Mouse (Mus musculus) right cerebral cortex, adult 2 months (tissue): Measurements from ENCODE around the gene 2410015M20Rik.

Source experiments
- DNase-seq, 2 experiments: peaks; one replicate each; pipeline ENCODE4 v3.0.0; 2021 to 2022; ENCODE audit warnings: low spot score in 2 of 2

Gene 2410015M20Rik

GRCm38 (mm10) chr17:56572154-56572553 lies 37.4 kb downstream of the 2410015M20Rik start:
- no peak for DNase-seq

- no peak for DNase-seq
These were observed 39.3 kb downstream of the 2410015M20Rik start for GRCm38 (mm10) chr17:56570287-56570686.

GRCm38 (mm10) chr17:56567370-56567769 lies 42.2 kb downstream of the 2410015M20Rik start:
- no peak for DNase-seq

- no peak for DNase-seq
These were observed 42.7 kb downstream of the 2410015M20Rik start for GRCm38 (mm10) chr17:56566918-56567317.

GRCm38 (mm10) chr17:56566293-56566692 lies 43.3 kb downstream of the 2410015M20Rik start:
- no peak for DNase-seq

GRCm38 (mm10) chr17:56561866-56562265 lies 47.7 kb downstream of the 2410015M20Rik start:
- no peak for DNase-seq

GRCm38 (mm10) chr17:56560131-56560530 lies 49.4 kb downstream of the 2410015M20Rik start:
- no peak for DNase-seq

- DNase-seq, result no peak
These were observed 50.2 kb downstream of the 2410015M20Rik start for GRCm38 (mm10) chr17:56559386-56559785.

GRCm38 (mm10) chr17:56558448-56558847 lies 51.1 kb downstream of the 2410015M20Rik start:
- DNase-seq, result peak; percentile 76 to 78
